Mouse (Mus musculus) stomach, embryonic 16.5 days (tissue): ENCODE results near the gene Mark2. TPM values are rescaled to one million over a fixed set of nuclear protein-coding genes. Genes with fewer than 3 reads are reported as not detected.

Source experiments
- ATAC-seq: fragments of 200-750 bp; cut with Nextera tagmentation; 2 replicates; pipeline ENCODE4 v1.8.0; 2017; ENCODE audit warnings: moderate number of reproducible peaks, moderate TSS enrichment; ENCODE audit not compliant: insufficient read depth, low FRiP score
- H3K27ac ChIP-seq: fragments of 300-500 bp; sonication (generic); 2 replicates; pipeline ENCODE4 v1.5.1; 2014; ENCODE audit warnings: low read length
- H3K27me3 ChIP-seq: fragments of 300-500 bp; sonication (generic); 2 replicates; pipeline ENCODE4 v1.6.1; 2014; ENCODE audit warnings: low read length, control low read depth, mixed read lengths; ENCODE audit not compliant: control insufficient read depth, insufficient read depth
- H3K36me3 ChIP-seq: fragments of 300-500 bp; sonication (generic); 2 replicates; pipeline ENCODE4 v1.6.1; 2014; ENCODE audit warnings: low read length; ENCODE audit not compliant: control insufficient read depth, insufficient read depth
- H3K4me1 ChIP-seq: fragments of 300-500 bp; sonication (generic); 2 replicates; pipeline ENCODE4 v1.6.1; 2014; ENCODE audit warnings: low read length, control low read depth, mixed read lengths; ENCODE audit not compliant: control insufficient read depth, insufficient read depth
- H3K4me2 ChIP-seq: fragments of 300-500 bp; sonication (generic); 2 replicates; pipeline ENCODE4 v1.6.1; 2014; ENCODE audit warnings: low read depth, low read length, mixed read lengths
- H3K4me3 ChIP-seq: fragments of 300-500 bp; sonication (generic); replicated peaks from 2 replicates; pipeline ENCODE4 v1.5.1; 2014; ENCODE audit warnings: mild to moderate bottlenecking, low read length
- H3K9ac ChIP-seq: fragments of 300-500 bp; sonication (generic); 2 replicates; pipeline ENCODE4 v1.6.1; 2014; ENCODE audit warnings: low read length
- H3K9me3 ChIP-seq: fragments of 300-500 bp; sonication (generic); replicated peaks from 2 replicates; pipeline ENCODE4 v1.6.1; 2016; ENCODE audit warnings: low read length, control low read depth; ENCODE audit not compliant: control insufficient read depth
- WGBS: fragments of 180-500 bp; shearing (Covaris S2); extraction: QIAGEN DNeasy Blood & Tissue Kit; methylation state at CpG from one replicate; pipeline ENCODE4 v1.1.7; 2014; 5-methylcytosine and 5-hydroxymethylcytosine counted together
- polyA plus RNA-seq: library from polyadenylated mRNA; unstranded; fragments of >200 nt; fragmentation: Nextera tagmentation; extraction: Ambion mirVana; gene quantifications from 2 replicates; pipeline ENCODE4 v1.2.1, GENCODE M21; 2015

The Mark2 gene
- polyA plus RNA-seq, 1 experiment from 2014 or later, result 42.7 TPM

DNA sequence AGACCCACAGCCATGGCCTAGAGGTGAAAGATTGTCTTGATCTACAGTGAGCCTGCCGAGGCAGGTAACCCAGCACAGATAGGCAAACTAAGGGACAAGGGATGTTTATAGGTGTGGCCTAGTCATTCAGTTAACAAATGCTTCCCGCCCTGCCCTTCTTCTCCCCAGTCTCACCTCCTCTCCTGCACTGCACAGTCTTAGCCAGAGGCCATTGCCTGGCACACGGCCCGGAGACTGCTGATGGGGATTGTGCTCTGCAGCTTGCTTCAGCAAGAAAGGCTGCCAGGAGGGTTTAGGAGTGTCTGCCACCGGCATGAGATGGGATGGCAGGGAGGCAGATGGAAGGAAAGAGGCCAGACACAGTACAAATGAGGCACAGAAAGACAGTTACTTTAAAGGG is 83.8 kb downstream of the Mark2 start:
- no peak overlapping the region for H3K27ac ChIP-seq
- H3K4me2 ChIP-seq, result no peak overlapping the region
- no peaks in the 10 kb centered on the region for H3K36me3 ChIP-seq
- H3K9me3 ChIP-seq, result no peaks in the 10 kb centered on the region
- 0 out of 2 replicates have a peak, but pooled peaks have one; percentile 44 for ATAC-seq
- no peaks in the 10 kb centered on the region for H3K4me1 ChIP-seq
- WGBS, result 70% methylated on average over 5 of the region's 5 CpGs
- no peak overlapping the region for H3K9ac ChIP-seq
- no peaks in the 10 kb centered on the region for H3K27me3 ChIP-seq
- H3K4me3 ChIP-seq, result no peak overlapping the region

- 65% methylated on average over 3 of the region's 3 CpGs for WGBS
- Histone ChIP-seq H3K36me3 (no peaks in the 10 kb centered on the region), H3K4me3 (no peak overlapping the region), H3K27me3 (no peaks in the 10 kb centered on the region), H3K9me3 (no peaks in the 10 kb centered on the region), H3K4me1 (0 out of 2 replicates have a peak, but pooled peaks cover 3% of the 10 kb centered on the region), H3K27ac (no peak overlapping the region), H3K4me2 (no peak overlapping the region), H3K9ac (no peak overlapping the region)
- peak; percentile 38; the same call in 1 of the 2 replicates for ATAC-seq
Measured at GRCm38 (mm10) chr19:7246021-7246420, 95.6 kb downstream of the Mark2 start.

DNA sequence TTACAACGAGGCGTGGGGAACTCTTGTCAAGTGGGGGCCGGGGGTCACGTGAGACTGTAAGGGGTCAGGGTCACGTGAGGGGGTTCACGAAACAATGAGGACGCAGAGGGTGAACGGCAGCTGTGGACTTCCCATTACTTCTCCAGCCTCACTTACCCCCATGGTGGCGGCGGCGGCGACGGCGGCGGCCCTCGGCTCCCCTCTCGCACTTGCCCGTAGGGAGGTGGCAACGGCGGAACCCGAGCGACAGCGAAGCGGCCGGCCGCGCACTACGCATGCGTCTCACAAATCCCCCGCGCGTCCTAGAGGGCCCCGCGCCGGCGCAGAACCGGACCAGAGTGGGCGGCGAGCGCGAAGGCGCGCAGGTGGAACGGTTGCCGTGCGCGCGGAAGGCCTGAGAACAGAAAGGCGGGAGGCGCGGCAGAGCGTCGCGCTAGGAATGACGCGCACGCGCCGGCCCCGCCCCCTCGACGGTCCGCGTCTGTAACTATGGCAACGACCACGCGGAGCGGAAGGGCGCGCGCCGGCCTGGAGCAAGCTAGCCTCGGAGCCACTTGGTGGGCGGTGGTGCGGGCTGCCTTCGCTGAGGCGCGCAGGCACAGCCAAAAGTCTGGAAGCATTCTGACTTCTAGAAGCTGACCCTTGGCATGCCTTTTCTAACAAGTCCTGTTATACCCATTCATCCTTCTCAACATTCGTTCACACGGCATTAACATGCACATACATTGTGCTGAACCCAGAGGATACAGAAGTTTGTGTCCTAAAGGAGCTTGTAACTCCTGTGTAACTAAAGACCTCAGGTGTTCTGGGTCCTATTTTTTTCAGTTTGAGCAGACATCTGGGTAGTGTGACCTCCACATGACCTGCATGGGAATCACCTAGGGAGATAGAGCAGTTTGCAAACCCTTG is 100.6 kb downstream of the Mark2 start, which contains the start of gene Naa40:
Naa40 (minus strand) TSS at position 402 of the 909 bp plus-strand sequence.
- ATAC-seq, result peak; percentile 98
- H3K27ac ChIP-seq, result peak within 1 kb of the TSS; percentile 81
- no peaks in the 10 kb centered on the region for H3K27me3 ChIP-seq
- peaks cover 11% of the 10 kb centered on the region for H3K4me1 ChIP-seq
- H3K4me2 ChIP-seq, result peak within 1 kb of the TSS; percentile 94
- H3K36me3 ChIP-seq, result no peaks in the 10 kb centered on the region
- peak within 1 kb of the TSS; percentile 79 for H3K4me3 ChIP-seq
- peak within 1 kb of the TSS; percentile 91 for H3K9ac ChIP-seq
- no peaks in the 10 kb centered on the region for H3K9me3 ChIP-seq
- WGBS, result under 1% methylated on average over 63 of the region's 80 CpGs

- peak; percentile 11; the same call in 1 of the 2 replicates for ATAC-seq
- H3K4me2 ChIP-seq, result peak overlapping the region; percentile 94
- H3K36me3 ChIP-seq, result no peaks in the 10 kb centered on the region
- H3K27me3 ChIP-seq, result no peaks in the 10 kb centered on the region
- H3K9me3 ChIP-seq, result no peaks in the 10 kb centered on the region
- peak overlapping the region; percentile 79 for H3K4me3 ChIP-seq
- WGBS, result under 1% methylated on average over 13 of the region's 13 CpGs
- peak overlapping the region; percentile 91 for H3K9ac ChIP-seq
- peak overlapping the region; percentile 81 for H3K27ac ChIP-seq
- H3K4me1 ChIP-seq, result peaks cover 11% of the 10 kb centered on the region
Measured at GRCm38 (mm10) chr19:7240291-7240690, 101.4 kb downstream of the Mark2 start.

DNA sequence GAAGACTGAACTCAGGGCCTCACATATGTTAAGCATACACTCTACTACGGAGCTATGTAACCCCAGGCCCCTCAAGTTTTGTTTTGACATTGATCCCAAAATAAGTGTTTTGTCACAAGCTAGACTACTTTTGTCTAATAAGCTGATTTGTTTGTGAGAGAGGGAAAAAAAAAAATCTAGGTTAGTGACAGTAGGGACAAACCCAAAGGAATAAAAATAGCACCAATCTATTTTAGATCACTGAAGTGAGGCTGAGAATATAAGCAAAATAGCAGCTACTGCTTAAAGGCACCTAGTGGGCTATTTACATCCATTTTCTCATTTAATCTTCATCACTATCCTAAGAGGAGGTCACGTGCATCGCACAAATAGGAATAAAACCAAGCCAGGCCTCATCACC is 102.1 kb downstream of the Mark2 start:
- no peak overlapping the region; the same call in 1 of the 2 replicates for H3K27ac ChIP-seq
- no peaks in the 10 kb centered on the region for H3K36me3 ChIP-seq
- H3K9ac ChIP-seq, result peak overlapping the region; percentile 91
- no peak for ATAC-seq
- 81% methylated on average over 3 of the region's 3 CpGs for WGBS
- H3K27me3 ChIP-seq, result no peaks in the 10 kb centered on the region
- H3K9me3 ChIP-seq, result no peaks in the 10 kb centered on the region
- H3K4me3 ChIP-seq, result peak overlapping the region; percentile 79
- H3K4me2 ChIP-seq, result peak overlapping the region; percentile 94
- peaks cover 11% of the 10 kb centered on the region for H3K4me1 ChIP-seq

DNA sequence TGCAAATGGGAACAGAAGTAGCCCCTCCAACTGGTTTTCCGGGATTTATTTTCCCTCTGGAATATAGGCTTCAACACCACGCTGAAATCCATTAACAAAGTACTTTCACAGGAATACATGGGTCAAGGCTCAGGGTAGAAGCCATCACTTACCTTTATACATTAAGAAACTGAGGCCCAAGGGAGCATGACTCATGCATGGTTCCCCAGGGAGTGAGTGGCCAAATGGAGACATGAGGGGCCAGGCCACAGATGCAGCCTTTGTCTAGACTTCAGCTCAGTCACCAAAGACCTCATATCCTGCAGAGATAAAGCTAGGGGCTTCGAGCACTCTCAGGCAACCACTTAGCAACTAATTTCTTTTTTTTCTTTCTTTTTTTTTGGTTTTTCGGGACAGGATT is 104.9 kb downstream of the Mark2 start:
- Histone ChIP-seq H3K36me3 (peaks cover 5% of the 10 kb centered on the region; the same call in 1 of the 2 replicates), H3K9me3 (no peaks in the 10 kb centered on the region), H3K27ac (no peak overlapping the region), H3K9ac (no peak overlapping the region), H3K27me3 (no peaks in the 10 kb centered on the region), H3K4me1 (peaks cover 11% of the 10 kb centered on the region), H3K4me2 (no peak overlapping the region), H3K4me3 (no peak overlapping the region)
- WGBS, result 88% methylated on average over 4 of the region's 4 CpGs
- no peak for ATAC-seq

DNA sequence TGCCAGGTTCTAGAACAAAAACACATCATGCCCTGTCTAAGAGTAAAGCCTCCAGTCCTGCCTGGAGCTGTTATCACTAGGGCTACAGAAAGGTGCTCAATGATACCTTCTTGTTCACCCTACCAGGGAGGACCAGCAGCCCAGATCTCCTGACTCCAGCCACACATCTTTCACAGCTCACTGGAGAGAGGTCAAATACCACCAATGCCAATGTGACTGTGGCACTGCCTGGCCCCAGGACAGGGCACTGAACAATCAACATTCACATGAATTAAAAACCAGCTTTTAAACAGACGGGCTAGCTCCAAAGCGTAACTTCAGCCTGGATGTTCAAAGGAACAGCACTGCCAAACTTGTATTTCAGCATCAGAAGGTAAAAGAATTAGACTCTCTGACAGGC is 105.6 kb downstream of the Mark2 start:
- H3K4me1 ChIP-seq, result peaks cover 8% of the 10 kb centered on the region
- H3K4me3 ChIP-seq, result no peak overlapping the region
- no peak overlapping the region for H3K27ac ChIP-seq
- no peak for ATAC-seq
- H3K9ac ChIP-seq, result no peak overlapping the region
- H3K36me3 ChIP-seq, result peaks cover 5% of the 10 kb centered on the region; the same call in 1 of the 2 replicates
- no peak overlapping the region for H3K4me2 ChIP-seq
- WGBS, result 92% methylated on average over 2 of the region's 2 CpGs
- no peaks in the 10 kb centered on the region for H3K27me3 ChIP-seq
- H3K9me3 ChIP-seq, result no peaks in the 10 kb centered on the region

GRCm38 (mm10) chr19:7235461-7235860 is 106.2 kb downstream of the Mark2 start:
- no peaks in the 10 kb centered on the region for H3K9me3 ChIP-seq
- peaks cover 8% of the 10 kb centered on the region for H3K4me1 ChIP-seq
- no peak overlapping the region for H3K27ac ChIP-seq
- peaks cover 5% of the 10 kb centered on the region; the same call in 1 of the 2 replicates for H3K36me3 ChIP-seq
- no peak overlapping the region for H3K9ac ChIP-seq
- no peak overlapping the region for H3K4me2 ChIP-seq
- no peak overlapping the region for H3K4me3 ChIP-seq
- no peaks in the 10 kb centered on the region for H3K27me3 ChIP-seq
- ATAC-seq, result no peak
- 84% methylated on average over 9 of the region's 9 CpGs for WGBS

GRCm38 (mm10) chr19:7234537-7235221 is 107.0 kb downstream of the Mark2 start:
- H3K4me2 ChIP-seq, result no peak overlapping the region
- H3K4me3 ChIP-seq, result no peak overlapping the region
- 55% methylated on average over 8 of the region's 8 CpGs for WGBS
- peaks cover 10% of the 10 kb centered on the region for H3K36me3 ChIP-seq
- no peak overlapping the region for H3K9ac ChIP-seq
- peaks cover 1% of the 10 kb centered on the region for H3K4me1 ChIP-seq
- no peaks in the 10 kb centered on the region for H3K27me3 ChIP-seq
- no peak overlapping the region for H3K27ac ChIP-seq
- peak; percentile 86 for ATAC-seq
- no peaks in the 10 kb centered on the region for H3K9me3 ChIP-seq
